ENCODE assay signal across 18 mouse cellular contexts in genomic region chr1:54897726-54898125, GRCm38 (mm10). TPM values are rescaled to one million over a fixed set of nuclear protein-coding genes. Genes with fewer than 3 reads are reported as not detected.
A peak's percentile ranks its signal among the peaks of the same experiment; 100 is the strongest.
DNase-seq lines count a peak whose midpoint lies in the region; ATAC-seq and TF ChIP-seq lines count a peak whose summit lies in the region.
"Had no signal": no experiment of that assay in that cellular context is flagged by ENCODE, and none has a peak within 500 bp of the region (broad histone marks: within the 10 kb centered on the region; RNA-seq: fewer than 3 reads in every experiment).

No protein-coding gene starts in this region.

- no peaks in the 10 kb centered on the region for H3K9me3 ChIP-seq in embryonic facial prominence, embryonic 13.5 days
- peaks cover 6% of the 10 kb centered on the region; the same call in 1 of the 2 replicates for H3K9me3 ChIP-seq in embryonic facial prominence, embryonic 10.5 days
- no peaks in the 10 kb centered on the region for H3K9me3 ChIP-seq in forebrain, postnatal 0 days (ENCODE audit: low read length)
- no peaks in the 10 kb centered on the region for H3K9me3 ChIP-seq in forebrain, embryonic 10.5 days
- H3K9me3 ChIP-seq in hindbrain, postnatal 0 days (ENCODE audit: low read length): no peaks in the 10 kb centered on the region
- no peaks in the 10 kb centered on the region for H3K9me3 ChIP-seq in hindbrain, embryonic 16.5 days (ENCODE audit: control insufficient read depth, low read length)
- H3K9me3 ChIP-seq: G1E had no signal

- no peak for TF ChIP-seq CTCF in forebrain, postnatal 0 days (IDR thresholded peaks at IDR 0.05; ENCODE audit: low read depth)
- no peak for TF ChIP-seq CTCF in hindbrain, postnatal 0 days (IDR thresholded peaks at IDR 0.05; ENCODE audit: low read depth)
- no peak for TF ChIP-seq CTCF in Patski (IDR thresholded peaks at IDR 0.05)

- no peak overlapping the region; the same call in 1 of the 2 replicates for H3K9ac ChIP-seq in embryonic facial prominence, embryonic 13.5 days
- H3K9ac ChIP-seq in forebrain, postnatal 0 days: no peak overlapping the region
- no peak overlapping the region for H3K9ac ChIP-seq in hindbrain, postnatal 0 days (replicated peaks; ENCODE audit: low read length)
- no peak overlapping the region for H3K9ac ChIP-seq in hindbrain, embryonic 16.5 days (ENCODE audit: low read depth, low read length)
- H3K9ac ChIP-seq: hindbrain, embryonic 14.5 days had no signal

- no peak for DNase-seq in embryonic facial prominence, embryonic 10.5 days (ENCODE audit: low spot score)
- no peak for DNase-seq in forebrain, postnatal 0 days
- no peak for DNase-seq in forebrain, embryonic 10.5 days (ENCODE audit: extremely low spot score, low spot score)
- DNase-seq in hindbrain, postnatal 0 days (ENCODE audit: low spot score): no peak
- no peak for DNase-seq in Patski (ENCODE audit: low read depth, low spot score)
- DNase-seq in cerebellum, adult 8-10 months: no peak
- DNase-seq: adrenal gland, postnatal 10 days; B cell, adult 2 months; cerebellum, adult 11 months; cerebellum, adult 9-10 months; cerebellum, postnatal 25 days; gastrocnemius, postnatal 25 days; heart, postnatal 10 days; kidney, adult 11 months had no signal

- no peak overlapping the region for H3K4me3 ChIP-seq in embryonic facial prominence, embryonic 13.5 days
- no peak overlapping the region for H3K4me3 ChIP-seq in embryonic facial prominence, embryonic 10.5 days
- H3K4me3 ChIP-seq in forebrain, postnatal 0 days (ENCODE audit: low read depth, low read length): no peak overlapping the region
- H3K4me3 ChIP-seq in forebrain, embryonic 10.5 days: no peak overlapping the region
- no peak overlapping the region for H3K4me3 ChIP-seq in hindbrain, postnatal 0 days (ENCODE audit: low read length)
- no peak overlapping the region for H3K4me3 ChIP-seq in hindbrain, embryonic 16.5 days (ENCODE audit: low read length)

- peaks cover 55% of the 10 kb centered on the region for H3K4me1 ChIP-seq in embryonic facial prominence, embryonic 13.5 days
- H3K4me1 ChIP-seq in embryonic facial prominence, embryonic 10.5 days: peaks cover 36% of the 10 kb centered on the region
- H3K4me1 ChIP-seq in forebrain, postnatal 0 days (ENCODE audit: insufficient read depth): peaks cover 39% of the 10 kb centered on the region
- H3K4me1 ChIP-seq in forebrain, embryonic 10.5 days: peaks cover 14% of the 10 kb centered on the region
- H3K4me1 ChIP-seq in hindbrain, postnatal 0 days (ENCODE audit: insufficient read depth, low read length): peaks cover 14% of the 10 kb centered on the region
- peaks cover 17% of the 10 kb centered on the region for H3K4me1 ChIP-seq in hindbrain, embryonic 16.5 days (ENCODE audit: control insufficient read depth, insufficient read depth, low read depth, low read length)

- H3K4me2 ChIP-seq in embryonic facial prominence, embryonic 13.5 days: no peak overlapping the region
- H3K4me2 ChIP-seq in forebrain, postnatal 0 days (ENCODE audit: low read depth): no peak overlapping the region
- H3K4me2 ChIP-seq in hindbrain, postnatal 0 days (ENCODE audit: low read depth, low read length): no peak overlapping the region
- no peak overlapping the region for H3K4me2 ChIP-seq in hindbrain, embryonic 16.5 days (ENCODE audit: low read length)
- H3K4me2 ChIP-seq: hindbrain, embryonic 14.5 days had no signal

- peak overlapping the region; percentile 66; the same call in 1 of the 2 replicates for H3K27ac ChIP-seq in embryonic facial prominence, embryonic 13.5 days
- H3K27ac ChIP-seq in embryonic facial prominence, embryonic 10.5 days (replicated peaks): no peak overlapping the region
- peak overlapping the region; percentile 73 for H3K27ac ChIP-seq in forebrain, postnatal 0 days (ENCODE audit: low read depth, low read length)
- H3K27ac ChIP-seq in forebrain, embryonic 10.5 days: no peak overlapping the region
- H3K27ac ChIP-seq in hindbrain, postnatal 0 days: 0 out of 2 replicates have a peak overlapping the region, but pooled peaks have one; percentile 67
- H3K27ac ChIP-seq in hindbrain, embryonic 16.5 days (ENCODE audit: low read depth, low read length): no peak overlapping the region
- H3K27ac ChIP-seq: hindbrain, embryonic 14.5 days had no signal

- no peaks in the 10 kb centered on the region for H3K27me3 ChIP-seq in embryonic facial prominence, embryonic 13.5 days
- no peaks in the 10 kb centered on the region for H3K27me3 ChIP-seq in embryonic facial prominence, embryonic 10.5 days (replicated peaks; ENCODE audit: low read depth, poor library complexity, severe bottlenecking)
- no peaks in the 10 kb centered on the region for H3K27me3 ChIP-seq in forebrain, postnatal 0 days (ENCODE audit: insufficient read depth, low read length)
- H3K27me3 ChIP-seq in forebrain, embryonic 10.5 days (ENCODE audit: poor library complexity, severe bottlenecking): no peaks in the 10 kb centered on the region
- H3K27me3 ChIP-seq in hindbrain, postnatal 0 days (ENCODE audit: insufficient read depth, low read length): no peaks in the 10 kb centered on the region
- H3K27me3 ChIP-seq in hindbrain, embryonic 16.5 days (replicated peaks; ENCODE audit: control insufficient read depth, insufficient read depth, low read length): no peaks in the 10 kb centered on the region
- no peaks in the 10 kb centered on the region for H3K27me3 ChIP-seq in Patski

- WGBS in embryonic facial prominence, embryonic 13.5 days: 75% methylated on average over 2 of the region's 2 CpGs
- WGBS in embryonic facial prominence, embryonic 10.5 days: 75% methylated on average over 2 of the region's 2 CpGs
- 83% methylated on average over 2 of the region's 2 CpGs for WGBS in forebrain, postnatal 0 days
- WGBS in forebrain, embryonic 10.5 days: 81% methylated on average over 2 of the region's 2 CpGs
- WGBS in hindbrain, postnatal 0 days: 86% methylated on average over 2 of the region's 2 CpGs
- 82% methylated on average over 2 of the region's 2 CpGs for WGBS in hindbrain, embryonic 16.5 days

- in situ Hi-C loops in Patski (cut with MboI; ENCODE audit: low pct_unique_long_range_greater_than_20kb): no loop called here

- POLR2A ChIA-PET in Patski (lab: Charles Lee): interaction anchor here (1.0 to 1.5 kb wide), 2 partner anchors 42 to 67 kb away, joined by 3 to 4 read pairs; no protein-coding TSS in a partner anchor

- no peak for ATAC-seq in embryonic facial prominence, embryonic 13.5 days (ENCODE audit: insufficient number of reproducible peaks, insufficient read depth, low FRiP score, low TSS enrichment, low read depth)
- no peak for ATAC-seq in forebrain, postnatal 0 days
- ATAC-seq in hindbrain, postnatal 0 days: no peak
- ATAC-seq in hindbrain, embryonic 16.5 days: no peak
- peak; percentile 52 for ATAC-seq in Patski

- CTCF ChIA-PET in Patski (lab: Charles Lee): interaction anchor here (1.1 to 2.1 kb wide), 4 partner anchors 9 to 51 kb away, joined by 3 to 6 read pairs (median 4); no protein-coding TSS in a partner anchor

- peaks cover 7% of the 10 kb centered on the region for H3K36me3 ChIP-seq in embryonic facial prominence, embryonic 13.5 days
- H3K36me3 ChIP-seq in embryonic facial prominence, embryonic 10.5 days (replicated peaks): peaks cover 8% of the 10 kb centered on the region
- no peaks in the 10 kb centered on the region for H3K36me3 ChIP-seq in forebrain, postnatal 0 days (ENCODE audit: insufficient read depth)
- H3K36me3 ChIP-seq in forebrain, embryonic 10.5 days (replicated peaks): no peaks in the 10 kb centered on the region
- no peaks in the 10 kb centered on the region for H3K36me3 ChIP-seq in hindbrain, postnatal 0 days (ENCODE audit: insufficient read depth, low read length)
- no peaks in the 10 kb centered on the region for H3K36me3 ChIP-seq in hindbrain, embryonic 16.5 days (ENCODE audit: control insufficient read depth, insufficient read depth, low read length)
- H3K36me3 ChIP-seq: G1E had no signal

RNA-seq across cellular contexts. Expression of gene Ankrd44, which starts 28.5 kb away (rescaled TPM):
- 25.8 and 36.7 TPM in 2 replicates for polyA plus RNA-seq in embryonic facial prominence, embryonic 13.5 days (2015; fragmentation: Nextera tagmentation; extraction: Ambion mirVana)
- 17.4 and 19.2 TPM in 2 replicates for polyA plus RNA-seq in embryonic facial prominence, embryonic 10.5 days (2016; fragmentation: Nextera tagmentation; extraction: Ambion mirVana)
- 47.2 and 88.1 TPM in 2 replicates for total RNA-seq in forebrain, postnatal 0 days (2014; rRNA removed)
- 7.2 and 12.8 TPM in 2 replicates for polyA plus RNA-seq in forebrain, postnatal 0 days (2015; fragmentation: Nextera tagmentation; extraction: Ambion mirVana)
- 13.8 and 15.2 TPM in 2 replicates for polyA plus RNA-seq in forebrain, embryonic 10.5 days (2016; fragmentation: Nextera tagmentation; extraction: Ambion mirVana)
- total RNA-seq in hindbrain, postnatal 0 days (2014; rRNA removed): 41.9 and 82.9 TPM in 2 replicates
- 13.7 and 13.8 TPM in 2 replicates for polyA plus RNA-seq in hindbrain, postnatal 0 days (2015; fragmentation: Nextera tagmentation; extraction: Ambion mirVana)
- 19.5 TPM in 2 replicates for polyA plus RNA-seq in hindbrain, embryonic 16.5 days (2015; fragmentation: Nextera tagmentation; extraction: Ambion mirVana)
- 31.2 TPM for polyA plus RNA-seq in Patski (2021)

Comparison
In these comparisons a context has a peak if more than half of its experiments do, and no peak if none do; other contexts are left out.
1. H3K27ac ChIP-seq: peak in embryonic facial prominence, embryonic 13.5 days (single experiment), forebrain, postnatal 0 days (single experiment) and hindbrain, postnatal 0 days (single experiment); none in embryonic facial prominence, embryonic 10.5 days (single experiment), forebrain, embryonic 10.5 days (single experiment) and hindbrain, embryonic 16.5 days (single experiment).